Mouse (Mus musculus) embryonic fibroblast, embryonic 13.5 days (primary cell): ENCODE data around the gene Tenm2. TPM values are rescaled to one million over a fixed set of nuclear protein-coding genes. Genes with fewer than 3 reads are reported as not detected.

ENCODE experiments used
- H3K27ac ChIP-seq: 2 replicates; pipeline ENCODE4 v1.5.1; 2012; ENCODE audit warnings: low read length, control low read depth, inconsistent platforms; ENCODE audit not compliant: insufficient read depth
- H3K4me1 ChIP-seq: 2 replicates; pipeline ENCODE4 v1.6.1; 2011; ENCODE audit warnings: low read length; ENCODE audit not compliant: control insufficient read depth, insufficient read depth
- H3K4me3 ChIP-seq: 2 replicates; pipeline ENCODE4 v1.5.1; 2011; ENCODE audit warnings: mild to moderate bottlenecking, control low read depth, low read length; ENCODE audit not compliant: insufficient read depth
- CTCF ChIP-seq: IDR thresholded peaks from 2 replicates; pipeline ENCODE4 v1.5.1; 2011; ENCODE audit warnings: mild to moderate bottlenecking, control low read depth, low read length, moderate library complexity, borderline replicate concordance; ENCODE audit not compliant: insufficient read depth
- POLR2A ChIP-seq: IDR thresholded peaks from 2 replicates; pipeline ENCODE4 v1.6.1; 2011; ENCODE audit warnings: low read depth, mild to moderate bottlenecking, control low read depth, low read length, moderate library complexity
- polyA plus RNA-seq: library from polyadenylated mRNA; stranded (reverse); fragments of >200 nt; gene quantifications from 2 replicates; pipeline ENCODE4 v1.2.4, GENCODE M21; 2011; ENCODE audit warnings: low read depth; ENCODE audit not compliant: missing spikeins, insufficient read length

Gene Tenm2
- polyA plus RNA-seq, 1 experiment = 0.05 TPM

DNA sequence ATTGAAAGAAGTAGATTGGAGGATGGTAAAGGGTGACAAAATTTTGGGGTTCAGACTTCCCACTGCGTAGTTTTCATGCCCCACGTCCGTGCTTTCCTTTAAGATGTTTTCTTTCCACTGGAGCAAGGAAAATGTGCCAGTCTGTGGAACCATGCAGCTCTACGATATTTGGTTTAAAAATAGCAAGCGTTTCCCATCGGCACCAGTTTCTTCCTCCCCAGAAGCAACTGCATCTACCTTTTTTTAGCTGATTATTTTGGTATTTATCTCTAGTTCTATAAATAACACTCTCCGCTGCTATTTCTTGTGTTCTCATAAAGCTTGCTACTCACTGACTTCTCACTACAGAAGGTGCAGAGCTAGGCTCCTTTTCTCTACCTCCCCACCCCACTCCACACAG lies 864.0 kb downstream of the Tenm2 start:
- H3K27ac ChIP-seq = no peak overlapping the region
- no peak overlapping the region for H3K4me3 ChIP-seq
- TF ChIP-seq POLR2A (no peak), CTCF (no peak)
- no peaks in the 10 kb centered on the region for H3K4me1 ChIP-seq

DNA sequence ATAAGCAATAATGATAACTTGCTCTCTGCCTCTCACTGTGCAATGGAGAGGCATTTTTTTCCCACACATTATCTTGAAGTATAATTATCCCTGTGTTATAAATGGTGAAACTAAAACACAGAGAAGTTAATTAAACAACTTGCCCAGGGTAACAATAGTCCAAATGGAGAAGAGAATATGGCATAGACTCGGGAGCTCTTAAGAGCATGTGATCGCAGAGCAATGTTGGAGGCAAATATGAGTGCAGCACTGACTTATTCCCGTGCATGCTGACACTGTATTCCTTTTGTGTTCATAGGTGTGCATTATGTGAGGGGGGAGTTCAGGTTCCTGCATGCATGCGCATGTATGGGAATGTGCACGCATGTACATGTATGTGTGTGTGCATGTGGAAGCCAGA lies 870.7 kb downstream of the Tenm2 start:
- no peak overlapping the region for H3K4me3 ChIP-seq
- no peak for TF ChIP-seq CTCF
- no peak overlapping the region for H3K27ac ChIP-seq
- no peaks in the 10 kb centered on the region for H3K4me1 ChIP-seq

DNA sequence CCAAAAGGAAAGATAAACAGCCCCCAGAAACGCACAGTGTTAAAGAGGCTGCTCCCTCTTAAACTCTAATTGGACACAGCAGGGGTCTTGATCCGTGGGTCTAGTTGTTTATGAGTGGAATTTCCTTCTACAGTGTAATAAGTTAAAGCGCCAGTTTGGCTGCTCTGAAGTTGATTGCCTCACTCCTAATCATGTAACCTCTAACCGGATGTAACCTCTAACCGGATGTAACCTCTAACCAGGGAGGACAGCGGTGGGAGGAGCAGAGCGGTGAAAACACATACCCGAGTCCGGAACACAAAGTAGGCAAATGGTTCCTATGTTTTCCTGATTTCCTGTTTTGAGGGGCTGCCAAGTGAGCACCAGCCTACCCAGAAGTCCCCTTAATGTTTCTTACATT lies 871.3 kb downstream of the Tenm2 start:
- TF ChIP-seq CTCF = no peak
- TF ChIP-seq POLR2A = no peak
- Histone ChIP-seq H3K27ac (no peak overlapping the region), H3K4me3 (no peak overlapping the region), H3K4me1 (no peaks in the 10 kb centered on the region)

DNA sequence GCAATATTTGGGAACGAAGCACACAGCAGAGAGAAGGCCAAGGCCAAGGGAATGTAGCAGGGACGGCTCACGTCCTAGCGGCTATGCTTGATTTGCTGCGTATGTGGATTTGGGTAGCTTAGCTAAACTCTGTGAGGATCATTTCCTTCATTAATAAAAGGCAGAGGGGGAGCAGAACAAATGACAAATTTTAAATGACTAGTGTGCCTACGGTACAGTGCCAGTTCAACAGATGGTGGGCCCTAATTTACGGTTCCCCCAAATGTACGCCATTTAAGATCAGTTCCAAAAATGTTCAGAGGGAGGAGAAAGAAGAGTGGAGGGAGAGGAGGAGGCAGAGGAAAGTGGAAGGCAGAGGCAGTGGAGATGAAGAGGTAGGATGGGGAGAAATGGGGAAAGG lies 873.2 kb downstream of the Tenm2 start:
- no peak overlapping the region for H3K4me3 ChIP-seq
- H3K27ac ChIP-seq = no peak overlapping the region
- H3K4me1 ChIP-seq = no peaks in the 10 kb centered on the region
- TF ChIP-seq POLR2A (no peak), CTCF (no peak)

DNA sequence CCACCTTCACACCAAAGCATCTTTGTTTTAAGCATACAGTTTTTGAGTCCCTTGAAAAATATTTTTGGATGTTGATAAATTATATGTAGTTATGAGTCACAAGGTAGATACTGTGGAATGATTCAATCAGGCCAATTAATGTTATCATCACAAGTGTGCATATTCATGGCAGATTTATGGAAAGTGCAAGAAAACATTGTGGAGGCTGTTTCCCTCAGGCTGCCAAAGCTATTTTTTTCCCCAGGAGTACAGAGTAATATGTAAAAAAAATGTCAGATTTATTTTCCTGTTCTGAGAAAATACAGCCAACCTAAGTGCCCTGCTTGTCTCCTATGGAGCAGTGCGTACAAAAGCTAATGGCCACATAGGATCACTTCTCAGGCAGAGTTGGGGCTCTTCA lies 882.5 kb downstream of the Tenm2 start:
- Histone ChIP-seq H3K4me1 (no peaks in the 10 kb centered on the region; the same call in 1 of the 2 replicates), H3K4me3 (no peak overlapping the region), H3K27ac (no peak overlapping the region)
- TF ChIP-seq POLR2A (no peak), CTCF (no peak)

DNA sequence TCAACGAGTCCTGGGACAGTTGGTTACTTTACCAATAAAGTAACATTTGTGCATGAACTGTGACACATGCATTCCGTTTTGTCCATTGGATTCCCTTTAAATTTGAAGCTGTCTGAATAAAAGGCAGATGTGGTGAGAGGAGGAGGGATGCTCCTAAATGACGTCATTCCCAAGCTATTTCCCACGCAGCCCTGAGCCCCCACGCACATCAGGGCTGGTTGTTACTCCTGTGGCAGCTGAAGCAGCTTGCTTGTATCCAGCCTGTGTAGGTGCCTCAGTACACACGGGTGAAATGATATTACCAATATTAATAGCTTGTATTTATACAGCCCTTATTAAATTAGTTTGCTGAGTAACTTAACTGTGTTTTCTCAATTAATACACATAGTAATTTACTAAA lies 884.0 kb downstream of the Tenm2 start:
- Histone ChIP-seq H3K4me1 (no peaks in the 10 kb centered on the region; the same call in 1 of the 2 replicates), H3K27ac (no peak overlapping the region), H3K4me3 (no peak overlapping the region)
- TF ChIP-seq POLR2A (no peak), CTCF (no peak)

DNA sequence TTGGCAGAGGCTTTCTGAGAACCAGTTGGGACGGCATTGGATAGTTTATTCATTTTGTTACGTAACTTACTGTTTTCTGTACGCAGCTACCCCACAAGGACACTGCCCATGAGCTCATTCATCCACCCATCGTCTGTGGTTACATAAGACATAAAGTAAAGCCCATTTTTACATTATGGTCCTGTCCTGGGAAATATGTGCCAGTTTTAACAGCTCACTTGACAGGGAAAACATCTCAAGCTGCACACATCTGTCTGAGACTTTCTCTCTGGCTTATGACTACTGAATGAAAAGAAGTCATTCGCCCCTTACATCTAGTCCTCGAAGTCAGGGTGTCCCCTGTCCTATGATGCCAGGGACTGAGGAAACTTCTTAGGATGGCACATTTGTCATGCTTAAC lies 884.4 kb downstream of the Tenm2 start:
- Histone ChIP-seq H3K4me1 (no peaks in the 10 kb centered on the region; the same call in 1 of the 2 replicates), H3K27ac (no peak overlapping the region), H3K4me3 (no peak overlapping the region)
- no peak for TF ChIP-seq POLR2A
- no peak for TF ChIP-seq CTCF

DNA sequence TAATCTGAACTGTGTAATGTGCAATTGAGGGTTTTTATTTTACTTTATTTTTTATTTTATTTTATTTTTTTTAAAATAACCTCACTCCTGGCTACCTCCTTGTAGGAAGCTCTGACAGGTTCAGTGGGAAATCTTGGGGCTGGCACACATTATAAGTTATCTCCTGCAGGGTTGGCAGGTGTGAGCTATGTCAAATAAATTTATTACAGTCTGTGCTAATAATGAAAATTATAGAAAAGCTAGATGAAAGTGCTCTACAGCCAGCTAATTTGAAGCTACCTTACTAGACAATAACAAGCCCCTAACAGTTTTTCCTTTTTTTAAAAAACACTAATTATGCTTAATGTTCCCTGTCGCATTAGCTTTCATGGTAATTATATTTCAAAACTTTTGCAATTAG lies 885.5 kb downstream of the Tenm2 start:
- H3K27ac ChIP-seq = no peak overlapping the region
- TF ChIP-seq POLR2A = no peak
- no peaks in the 10 kb centered on the region; the same call in 1 of the 2 replicates for H3K4me1 ChIP-seq
- H3K4me3 ChIP-seq = no peak overlapping the region

DNA sequence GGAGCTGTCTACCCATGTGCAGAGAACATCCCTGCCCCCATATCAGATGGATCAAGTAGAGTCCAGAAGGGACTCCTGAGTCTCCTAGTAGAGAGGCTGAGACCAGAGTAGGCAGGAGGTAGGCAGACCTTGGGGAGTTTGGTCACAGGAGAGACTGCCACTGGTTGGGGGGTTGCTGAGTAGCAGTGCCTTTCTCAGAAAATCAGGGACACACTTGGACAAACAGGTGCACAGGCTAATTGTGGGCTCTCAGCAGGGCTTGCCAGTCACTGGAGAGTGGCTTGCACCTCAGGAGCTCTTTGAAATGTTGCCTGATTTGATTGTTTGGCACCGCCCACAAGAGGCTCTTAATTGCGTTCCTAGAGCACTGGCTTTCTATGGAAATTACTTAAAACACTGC lies 885.9 kb downstream of the Tenm2 start:
- Histone ChIP-seq H3K4me1 (no peaks in the 10 kb centered on the region; the same call in 1 of the 2 replicates), H3K27ac (no peak overlapping the region), H3K4me3 (no peak overlapping the region)
- TF ChIP-seq CTCF = no peak

DNA sequence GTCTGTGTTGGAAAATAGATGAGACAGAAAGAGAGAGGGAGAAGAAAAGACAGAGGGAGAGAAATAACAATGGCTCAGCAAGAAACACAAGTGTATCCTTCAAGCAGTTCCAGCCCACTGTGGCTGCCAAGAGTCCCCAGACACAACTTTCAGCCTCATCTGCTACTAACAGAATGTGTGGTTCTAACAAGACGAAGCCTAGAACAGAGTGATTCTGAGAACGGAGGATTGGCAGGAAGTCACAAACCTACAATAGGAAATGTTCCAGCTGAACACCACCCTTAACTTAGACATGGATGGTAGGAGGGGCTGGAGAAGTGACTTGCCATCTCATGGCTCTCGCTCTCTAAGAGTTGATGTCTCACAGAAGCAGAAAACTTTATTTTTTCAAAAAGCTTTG lies 894.0 kb downstream of the Tenm2 start:
- no peak overlapping the region for H3K4me3 ChIP-seq
- no peaks in the 10 kb centered on the region for H3K4me1 ChIP-seq
- TF ChIP-seq CTCF (no peak), POLR2A (no peak)
- H3K27ac ChIP-seq = no peak overlapping the region

DNA sequence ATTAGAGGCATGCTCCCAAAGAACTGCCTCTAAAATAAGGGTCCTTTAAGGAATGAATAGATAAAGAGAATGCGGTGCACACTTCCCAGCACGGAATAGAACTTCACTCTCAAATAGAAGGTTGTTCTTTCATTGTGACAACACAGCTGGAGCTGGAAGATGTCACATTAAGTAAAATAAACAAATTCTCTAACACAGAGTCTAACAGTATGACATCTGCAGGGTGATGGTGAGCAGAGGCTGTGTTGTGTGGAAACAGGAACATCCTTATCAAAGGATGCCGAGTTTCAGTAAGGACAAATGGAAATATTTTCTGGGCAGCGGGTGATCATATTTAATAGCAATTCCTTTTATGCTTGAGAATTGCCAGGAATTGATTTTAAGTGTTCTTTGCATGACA lies 897.3 kb downstream of the Tenm2 start:
- Histone ChIP-seq H3K4me3 (no peak overlapping the region), H3K4me1 (peaks cover 5% of the 10 kb centered on the region; the same call in 1 of the 2 replicates), H3K27ac (no peak overlapping the region)
- no peak for TF ChIP-seq POLR2A
- no peak for TF ChIP-seq CTCF
